Mouse (Mus musculus) liver, adult 2 months (tissue): ENCODE measurements around the gene Rgs12.

Experiments used
- CTCF ChIP-seq: fragments of 200-500 bp; IDR thresholded peaks from 2 replicates; pipeline ENCODE4 v1.5.1; 2011; ENCODE audit warnings: low read depth, low read length, control low read depth
- POLR2A ChIP-seq: fragments of 200-500 bp; IDR thresholded peaks from 2 replicates; pipeline ENCODE4 v1.6.1; 2011; ENCODE audit warnings: low read length, control low read depth; ENCODE audit not compliant: insufficient read depth; ENCODE audit errors: extremely low read depth

DNA sequence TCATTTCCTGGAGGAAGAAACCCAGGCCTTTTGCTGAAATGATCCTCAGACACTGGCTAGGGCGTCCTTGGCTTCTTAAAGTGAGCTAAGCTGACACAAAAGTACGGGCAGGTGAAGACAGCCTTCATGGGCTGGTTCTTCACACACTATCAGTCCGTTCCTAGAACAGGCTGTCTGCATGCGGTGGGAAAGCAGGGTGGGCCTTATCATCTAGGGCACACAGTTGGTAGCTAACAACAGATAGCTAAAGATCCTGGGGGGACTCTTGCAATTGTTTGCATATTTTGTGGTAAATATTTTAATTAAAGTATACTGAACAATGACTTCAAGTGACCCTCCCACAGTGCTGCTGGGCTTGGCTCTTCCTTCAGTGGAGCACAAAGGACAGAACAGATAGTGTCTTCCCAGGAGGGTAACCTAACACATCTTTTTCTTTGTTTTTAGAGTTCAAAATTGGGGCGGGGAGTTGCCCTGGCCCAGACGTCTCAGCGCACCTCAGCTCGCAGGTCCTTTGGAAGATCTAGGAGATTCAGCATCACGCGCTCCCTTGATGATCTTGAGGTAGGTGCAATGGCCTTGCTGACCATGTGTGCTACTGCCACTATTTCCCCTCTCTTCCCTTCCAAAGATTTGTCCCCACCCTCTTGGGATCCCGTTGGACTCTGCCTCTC lies 25.7 kb downstream of the Rgs12 start:
- TF ChIP-seq CTCF, result no peak
- TF ChIP-seq POLR2A, result no peak
